In the genomic region with DNA sequence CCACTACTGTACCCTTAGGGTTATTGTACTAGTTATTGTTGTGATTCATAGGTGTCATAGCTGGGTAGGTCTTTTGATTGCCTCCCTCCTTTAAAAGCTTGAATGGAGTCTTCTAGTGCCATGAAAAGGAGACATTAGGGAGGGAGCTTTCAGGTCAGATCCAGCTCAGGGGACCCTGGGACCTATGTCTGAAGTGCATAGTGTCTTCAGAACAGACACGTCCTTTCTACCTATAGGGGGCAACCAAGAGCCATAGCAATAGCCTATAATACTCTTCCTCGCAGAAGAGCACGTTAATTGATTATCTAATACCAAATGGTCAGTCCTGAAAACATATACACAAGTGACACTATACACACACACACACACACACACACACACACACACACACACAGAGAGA, we compare ENCODE assay signal across 9 mouse cellular contexts.
DNase-seq lines count a peak whose midpoint lies in the region; ATAC-seq and TF ChIP-seq lines count a peak whose summit lies in the region.
"Had no signal": no experiment of that assay in that cellular context is flagged by ENCODE, and none has a peak within 500 bp of the region (broad histone marks: within the 10 kb centered on the region; RNA-seq: fewer than 3 reads in every experiment).

No protein-coding gene starts in this region.

- ATAC-seq in hindbrain, embryonic 11.5 days (ENCODE audit: low FRiP score) = no peak
- ATAC-seq in hindbrain, embryonic 13.5 days (ENCODE audit: low FRiP score) = no peak
- ATAC-seq in Patski = no peak
- no peak for ATAC-seq in megakaryocyte-erythroid progenitor cell, adult 5-6 weeks (replicated peaks; ENCODE audit: low FRiP score, low TSS enrichment, poor library complexity, severe bottlenecking)

- POLR2A ChIA-PET in Patski (lab: Charles Lee) = no interaction called here

- H3K9me3 ChIP-seq in hindbrain, embryonic 11.5 days (ENCODE audit: control insufficient read depth, low read length) = no peaks in the 10 kb centered on the region
- no peaks in the 10 kb centered on the region for H3K9me3 ChIP-seq in hindbrain, embryonic 13.5 days
- H3K9me3 ChIP-seq: embryonic facial prominence, embryonic 12.5 days had no signal

- H3K4me1 ChIP-seq in hindbrain, embryonic 11.5 days (replicated peaks; ENCODE audit: control insufficient read depth, insufficient read depth, low read length) = no peaks in the 10 kb centered on the region
- H3K4me1 ChIP-seq in hindbrain, embryonic 13.5 days (replicated peaks) = no peaks in the 10 kb centered on the region

- no peak overlapping the region for H3K4me3 ChIP-seq in hindbrain, embryonic 11.5 days (ENCODE audit: low read depth, low read length)
- no peak overlapping the region for H3K4me3 ChIP-seq in hindbrain, embryonic 13.5 days
- H3K4me3 ChIP-seq: embryonic facial prominence, embryonic 12.5 days had no signal

- in situ Hi-C loops in Patski (cut with MboI; ENCODE audit: low pct_unique_long_range_greater_than_20kb) = no loop called here

- DNase-seq in hindbrain, embryonic 11.5 days (ENCODE audit: low spot score) = peak; percentile 46
- DNase-seq in CD4-positive helper T cell, adult 2 months (ENCODE audit: low read depth, low spot score) = peak; percentile 21
- DNase-seq in Patski (ENCODE audit: low read depth, low spot score) = no peak
- DNase-seq in kidney, postnatal 10 days = peak; percentile 40
- DNase-seq in ovary, postnatal 36 days (ENCODE audit: low spot score) = no peak
- no peak for DNase-seq in gastrocnemius, postnatal 25 days

- H3K9ac ChIP-seq in hindbrain, embryonic 11.5 days (ENCODE audit: low read depth, low read length) = no peak overlapping the region
- no peak overlapping the region for H3K9ac ChIP-seq in hindbrain, embryonic 13.5 days
- H3K9ac ChIP-seq: embryonic facial prominence, embryonic 12.5 days had no signal

- no peaks in the 10 kb centered on the region for H3K27me3 ChIP-seq in hindbrain, embryonic 11.5 days (ENCODE audit: control insufficient read depth, insufficient read depth, low read length)
- H3K27me3 ChIP-seq in hindbrain, embryonic 13.5 days = 0 out of 2 replicates have a peak, but pooled peaks cover 11% of the 10 kb centered on the region
- H3K27me3 ChIP-seq in Patski = no peaks in the 10 kb centered on the region
- H3K27me3 ChIP-seq: embryonic facial prominence, embryonic 12.5 days had no signal

- WGBS in hindbrain, embryonic 11.5 days = 26% methylated on average over 3 of the region's 3 CpGs
- 20% methylated on average over 3 of the region's 3 CpGs for WGBS in hindbrain, embryonic 13.5 days

- no peaks in the 10 kb centered on the region for H3K36me3 ChIP-seq in hindbrain, embryonic 11.5 days (ENCODE audit: control insufficient read depth, insufficient read depth, low read length)
- H3K36me3 ChIP-seq in hindbrain, embryonic 13.5 days = no peaks in the 10 kb centered on the region
- H3K36me3 ChIP-seq: embryonic facial prominence, embryonic 12.5 days had no signal

- H3K4me2 ChIP-seq in hindbrain, embryonic 11.5 days (replicated peaks; ENCODE audit: low read depth, low read length) = no peak overlapping the region
- no peak overlapping the region for H3K4me2 ChIP-seq in hindbrain, embryonic 13.5 days
- H3K4me2 ChIP-seq: embryonic facial prominence, embryonic 12.5 days had no signal

- TF ChIP-seq CTCF in Patski (IDR thresholded peaks at IDR 0.05) = peak; percentile 67

- CTCF ChIA-PET in Patski (lab: Charles Lee) = interaction anchor here (0.7 to 2.2 kb wide), 8 partner anchors 14 to 191 kb away, joined by 3 to 16 read pairs (median 4); no protein-coding TSS in a partner anchor

- H3K27ac ChIP-seq in hindbrain, embryonic 11.5 days (ENCODE audit: low read depth, low read length) = no peak overlapping the region
- H3K27ac ChIP-seq in hindbrain, embryonic 13.5 days = no peak overlapping the region
- H3K27ac ChIP-seq: embryonic facial prominence, embryonic 12.5 days had no signal

Comparison
In these comparisons a context has a peak if more than half of its experiments do, and no peak if none do; other contexts are left out.
1. DNase-seq: peak in hindbrain, embryonic 11.5 days (single experiment), CD4-positive helper T cell, adult 2 months (single experiment) and kidney, postnatal 10 days (single experiment); none in Patski (single experiment), ovary, postnatal 36 days (single experiment) and gastrocnemius, postnatal 25 days (single experiment).